Mouse (Mus musculus): Measurements from ENCODE around the gene Tekt3. TPM values are rescaled to one million over a fixed set of nuclear protein-coding genes. Genes with fewer than 3 reads are reported as not detected.

Gene Tekt3
- polyA plus RNA-seq, 1 experiment = not detected

- no peak overlapping the region for H3K4me3 ChIP-seq (ENCODE audit: insufficient read depth, low read length)
- TF ChIP-seq CTCF (IDR thresholded peaks at IDR 0.05; ENCODE audit: borderline replicate concordance, insufficient read depth, low read length) (no peak), POLR2A (IDR thresholded peaks at IDR 0.05; ENCODE audit: low read depth, low read length) (no peak)
- H3K27ac ChIP-seq (ENCODE audit: insufficient read depth, low read length) = no peak overlapping the region
- peaks cover 11% of the 10 kb centered on the region for H3K4me1 ChIP-seq (ENCODE audit: control insufficient read depth, insufficient read depth, low read length)
Observed at GRCm38 (mm10) chr11:63117266-63117665, 55.8 kb downstream of the Tekt3 start.

DNA sequence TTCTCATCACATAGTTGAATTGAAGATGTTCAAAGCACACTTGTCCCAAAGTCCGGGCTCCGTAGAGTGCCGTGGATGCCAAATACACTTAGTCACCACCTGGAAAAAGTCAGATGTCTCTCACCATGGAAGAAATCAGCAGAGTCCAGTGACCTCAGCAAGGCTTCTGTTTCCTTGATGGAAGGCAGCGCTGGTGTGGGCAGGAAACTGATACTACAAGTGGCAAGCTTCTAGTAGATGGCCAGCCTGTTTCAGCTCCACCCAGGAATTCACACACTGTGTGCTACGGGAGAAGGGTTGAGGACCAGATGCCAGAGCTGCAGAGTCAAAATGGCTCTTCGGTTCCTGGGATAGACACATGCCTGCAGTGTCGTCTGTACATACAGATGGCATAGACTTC, 58.3 kb downstream of the Tekt3 start:
- H3K4me1 ChIP-seq (ENCODE audit: control insufficient read depth, insufficient read depth, low read length) = peaks cover 6% of the 10 kb centered on the region; the same call in 1 of the 2 replicates
- H3K4me3 ChIP-seq (ENCODE audit: insufficient read depth, low read length) = no peak overlapping the region
- TF ChIP-seq CTCF (IDR thresholded peaks at IDR 0.05; ENCODE audit: borderline replicate concordance, insufficient read depth, low read length) (no peak), POLR2A (IDR thresholded peaks at IDR 0.05; ENCODE audit: low read depth, low read length) (no peak)
- H3K27ac ChIP-seq (ENCODE audit: insufficient read depth, low read length) = no peak overlapping the region

GRCm38 (mm10) chr11:63122249-63122648, 60.8 kb downstream of the Tekt3 start:
- Histone ChIP-seq H3K27ac (ENCODE audit: insufficient read depth, low read length) (no peak overlapping the region), H3K4me1 (ENCODE audit: control insufficient read depth, insufficient read depth, low read length) (no peaks in the 10 kb centered on the region), H3K4me3 (ENCODE audit: insufficient read depth, low read length) (no peak overlapping the region)
- TF ChIP-seq CTCF (IDR thresholded peaks at IDR 0.05; ENCODE audit: borderline replicate concordance, insufficient read depth, low read length) = no peak
- no peak for TF ChIP-seq POLR2A (IDR thresholded peaks at IDR 0.05; ENCODE audit: low read depth, low read length)

DNA sequence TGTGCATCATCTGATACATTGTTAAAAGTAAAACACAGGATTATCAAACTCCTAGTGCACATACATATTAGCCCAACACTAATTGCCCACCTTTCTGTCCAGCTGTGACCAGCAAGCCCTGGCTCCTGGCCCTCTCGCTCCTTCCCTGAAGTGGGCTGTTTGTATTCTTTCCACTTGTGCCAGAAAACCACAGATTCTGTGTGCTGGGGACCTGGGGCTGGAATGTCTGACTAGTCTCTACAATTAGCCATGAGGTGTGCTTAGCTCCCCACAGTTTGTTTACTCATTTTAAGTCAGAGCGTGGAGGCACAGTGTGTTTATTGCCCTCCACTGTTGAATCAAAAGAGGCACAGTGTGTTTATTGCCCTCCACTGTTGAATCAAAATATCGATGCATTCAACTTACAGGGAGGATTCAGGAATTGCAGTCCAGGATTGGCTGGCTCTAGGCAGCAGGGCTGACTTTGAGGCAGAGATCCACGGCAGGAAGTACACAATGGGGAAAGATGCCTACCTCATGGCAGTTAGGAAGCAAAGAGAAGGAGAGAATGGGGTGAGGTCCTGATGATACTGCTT, 61.4 kb downstream of the Tekt3 start:
- H3K27ac ChIP-seq (ENCODE audit: insufficient read depth, low read length) = no peak overlapping the region
- H3K4me3 ChIP-seq (ENCODE audit: insufficient read depth, low read length) = no peak overlapping the region
- no peak for TF ChIP-seq CTCF (IDR thresholded peaks at IDR 0.05; ENCODE audit: borderline replicate concordance, insufficient read depth, low read length)
- TF ChIP-seq POLR2A (IDR thresholded peaks at IDR 0.05; ENCODE audit: low read depth, low read length) = no peak
- H3K4me1 ChIP-seq (ENCODE audit: control insufficient read depth, insufficient read depth, low read length) = no peaks in the 10 kb centered on the region

DNA sequence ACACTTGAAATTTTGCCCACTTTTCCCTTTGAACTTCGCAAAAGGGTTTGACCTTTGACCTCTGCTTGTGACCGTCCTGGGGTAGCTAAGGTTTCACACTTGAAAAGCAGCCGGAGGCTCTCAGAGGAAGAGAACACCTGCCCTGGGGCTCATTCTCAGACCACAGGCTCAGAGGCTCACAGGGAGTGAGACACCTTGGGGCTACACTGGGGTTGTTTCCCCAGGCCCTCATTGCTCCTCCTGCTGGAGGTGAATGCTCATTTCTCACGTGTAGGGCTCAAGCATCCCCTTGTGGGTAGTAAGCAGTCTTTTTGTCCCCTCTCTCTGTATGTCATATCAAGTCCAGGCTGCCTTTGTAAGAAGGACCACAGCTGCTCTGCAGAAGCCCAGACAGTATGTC, 62.9 kb downstream of the Tekt3 start:
- Histone ChIP-seq H3K4me3 (ENCODE audit: insufficient read depth, low read length) (no peak overlapping the region), H3K4me1 (ENCODE audit: control insufficient read depth, insufficient read depth, low read length) (no peaks in the 10 kb centered on the region), H3K27ac (ENCODE audit: insufficient read depth, low read length) (no peak overlapping the region)
- TF ChIP-seq POLR2A (IDR thresholded peaks at IDR 0.05; ENCODE audit: low read depth, low read length) (no peak), CTCF (IDR thresholded peaks at IDR 0.05; ENCODE audit: borderline replicate concordance, insufficient read depth, low read length) (no peak)

DNA sequence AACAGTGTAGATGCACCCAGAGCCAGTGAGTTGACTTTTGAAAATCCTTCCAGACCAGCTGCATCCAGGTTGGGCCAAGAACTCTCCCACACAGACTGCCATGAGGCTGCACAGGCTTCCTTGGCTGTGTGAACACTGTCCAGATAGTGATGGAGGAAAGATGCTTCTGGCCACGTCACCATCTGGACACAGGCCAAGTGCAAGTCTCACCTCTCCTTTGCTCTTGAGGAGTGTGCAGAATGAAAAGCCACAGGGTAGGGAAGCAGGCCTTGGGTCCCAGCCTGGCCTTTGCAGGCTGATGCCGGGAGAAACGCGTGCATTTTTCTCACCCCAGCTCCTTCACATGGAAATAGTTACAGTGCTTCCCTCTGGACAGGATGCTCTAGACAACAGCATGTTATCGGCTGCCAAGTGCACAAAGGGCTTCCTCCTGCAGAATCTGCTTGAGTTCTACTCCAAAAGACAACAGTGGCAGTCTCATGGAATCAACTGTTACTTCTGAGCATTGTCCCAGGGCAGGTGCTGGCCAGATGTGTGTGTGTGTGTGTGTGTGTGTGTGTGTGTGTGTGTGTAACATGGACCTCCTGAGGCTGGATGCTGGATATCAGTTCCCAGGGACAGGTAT, 64.5 kb downstream of the Tekt3 start:
- Histone ChIP-seq H3K27ac (ENCODE audit: insufficient read depth, low read length) (no peak overlapping the region), H3K4me3 (ENCODE audit: insufficient read depth, low read length) (no peak overlapping the region), H3K4me1 (ENCODE audit: control insufficient read depth, insufficient read depth, low read length) (no peaks in the 10 kb centered on the region)
- TF ChIP-seq POLR2A (IDR thresholded peaks at IDR 0.05; ENCODE audit: low read depth, low read length) (no peak), CTCF (IDR thresholded peaks at IDR 0.05; ENCODE audit: borderline replicate concordance, insufficient read depth, low read length) (no peak)

DNA sequence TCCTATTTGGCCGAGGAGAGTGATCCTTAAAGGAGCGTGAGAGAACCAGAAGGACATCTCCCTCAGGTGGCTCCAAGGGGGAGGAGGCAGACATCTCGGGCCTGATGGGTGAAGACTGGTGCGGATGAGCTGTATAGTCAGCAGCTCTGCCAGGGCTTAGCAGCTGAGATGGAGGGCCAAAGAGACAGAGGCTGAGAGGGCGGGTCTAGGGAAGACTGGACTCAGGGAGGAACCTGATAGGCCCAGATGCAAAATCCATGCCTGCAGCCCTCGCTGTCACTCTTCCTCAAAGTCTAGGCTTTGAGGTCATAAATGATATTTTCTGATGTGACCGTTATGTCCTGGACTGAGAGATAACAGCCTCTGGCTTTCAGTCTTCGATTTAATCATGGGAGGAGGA, 65.5 kb downstream of the Tekt3 start:
- H3K27ac ChIP-seq (ENCODE audit: insufficient read depth, low read length) = no peak overlapping the region
- no peaks in the 10 kb centered on the region for H3K4me1 ChIP-seq (ENCODE audit: control insufficient read depth, insufficient read depth, low read length)
- H3K4me3 ChIP-seq (ENCODE audit: insufficient read depth, low read length) = no peak overlapping the region
- TF ChIP-seq CTCF (IDR thresholded peaks at IDR 0.05; ENCODE audit: borderline replicate concordance, insufficient read depth, low read length) = no peak
- no peak for TF ChIP-seq POLR2A (IDR thresholded peaks at IDR 0.05; ENCODE audit: low read depth, low read length)

- Histone ChIP-seq H3K4me1 (ENCODE audit: control insufficient read depth, insufficient read depth, low read length) (no peaks in the 10 kb centered on the region), H3K4me3 (ENCODE audit: insufficient read depth, low read length) (no peak overlapping the region), H3K27ac (ENCODE audit: insufficient read depth, low read length) (no peak overlapping the region)
- TF ChIP-seq CTCF (IDR thresholded peaks at IDR 0.05; ENCODE audit: borderline replicate concordance, insufficient read depth, low read length) (no peak), POLR2A (IDR thresholded peaks at IDR 0.05; ENCODE audit: low read depth, low read length) (no peak)
Observed at GRCm38 (mm10) chr11:63127513-63127912, 66.1 kb downstream of the Tekt3 start.

- no peak for TF ChIP-seq CTCF (IDR thresholded peaks at IDR 0.05; ENCODE audit: borderline replicate concordance, insufficient read depth, low read length)
- Histone ChIP-seq H3K4me1 (ENCODE audit: control insufficient read depth, insufficient read depth, low read length) (peaks cover under 1% of the 10 kb centered on the region; the same call in 1 of the 2 replicates), H3K27ac (ENCODE audit: insufficient read depth, low read length) (no peak within 1 kb of the TSS), H3K4me3 (ENCODE audit: insufficient read depth, low read length) (no peak within 1 kb of the TSS)
Observed at GRCm38 (mm10) chr11:63128784-63129183, 67.3 kb downstream of the Tekt3 start, which contains the start of gene Pmp22. Gene Pmp22 (plus strand): TSS chr11:63128982.

DNA sequence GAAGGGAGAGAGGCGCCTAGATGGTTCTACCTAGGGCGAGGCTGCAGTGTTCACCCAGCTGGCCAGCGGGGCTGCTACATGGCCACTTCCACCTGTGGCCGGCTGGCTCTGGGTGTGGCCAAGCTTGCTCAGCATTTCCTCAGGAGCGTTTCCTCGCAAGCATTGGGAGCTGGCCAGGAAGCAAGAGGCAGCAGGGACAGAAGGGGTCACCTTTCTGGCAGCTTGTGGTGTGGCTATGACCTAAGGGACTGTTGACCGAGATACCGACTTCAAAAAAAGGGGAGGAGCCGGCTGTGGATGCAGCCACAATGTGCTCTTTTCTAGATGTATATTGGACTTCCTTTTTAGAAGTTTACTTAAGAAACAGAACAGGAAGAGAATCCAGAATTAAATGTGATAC, 67.9 kb downstream of the Tekt3 start:
- peaks cover 5% of the 10 kb centered on the region for H3K4me1 ChIP-seq (ENCODE audit: control insufficient read depth, insufficient read depth, low read length)
- no peak overlapping the region for H3K27ac ChIP-seq (ENCODE audit: insufficient read depth, low read length)
- TF ChIP-seq CTCF (IDR thresholded peaks at IDR 0.05; ENCODE audit: borderline replicate concordance, insufficient read depth, low read length) (no peak), POLR2A (IDR thresholded peaks at IDR 0.05; ENCODE audit: low read depth, low read length) (no peak)
- H3K4me3 ChIP-seq (ENCODE audit: insufficient read depth, low read length) = no peak overlapping the region

Data from embryonic fibroblast, embryonic 13.5 days (primary cell).